Mouse (Mus musculus): Measurements from ENCODE around the gene Wfikkn2.

Gene Wfikkn2

DNA sequence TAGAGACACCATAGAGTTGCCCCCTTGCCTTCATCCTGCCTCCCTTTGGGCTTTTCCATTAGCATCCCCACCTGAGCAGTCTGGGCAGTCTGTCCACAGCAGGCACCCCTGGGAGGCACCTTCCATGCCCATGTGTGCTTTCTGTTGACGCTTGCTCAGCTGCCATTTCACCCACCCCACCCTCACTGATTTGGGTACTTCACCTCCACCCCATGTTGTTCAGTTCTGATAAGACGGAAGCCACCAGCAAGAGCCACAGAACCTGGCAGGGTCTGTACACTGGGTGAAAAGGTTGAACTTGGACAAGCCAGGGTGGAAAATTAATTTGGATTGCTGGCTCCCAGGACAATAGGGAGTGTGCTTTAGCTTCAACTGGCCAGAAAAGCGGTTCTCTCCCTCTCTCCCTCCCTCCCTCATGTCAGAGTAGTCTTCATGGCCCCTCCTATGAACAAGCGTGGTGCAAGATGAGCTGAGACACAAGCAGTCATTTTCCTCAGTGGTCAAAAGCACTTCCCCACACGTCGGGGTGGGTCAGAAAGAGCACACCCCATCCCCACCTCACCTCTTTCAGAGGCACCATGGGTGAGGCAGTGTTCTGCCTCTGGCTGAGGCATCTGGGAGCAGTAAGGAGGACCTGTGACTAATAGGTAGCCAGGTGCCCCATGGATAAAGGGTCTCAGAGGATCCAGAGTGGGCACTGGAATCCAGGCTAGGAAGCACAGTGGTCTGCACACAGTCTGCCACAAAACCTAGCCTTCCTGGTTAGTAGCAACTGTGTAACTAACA, 16.0 kb upstream of the Wfikkn2 start:
- no peak for DNase-seq

DNA sequence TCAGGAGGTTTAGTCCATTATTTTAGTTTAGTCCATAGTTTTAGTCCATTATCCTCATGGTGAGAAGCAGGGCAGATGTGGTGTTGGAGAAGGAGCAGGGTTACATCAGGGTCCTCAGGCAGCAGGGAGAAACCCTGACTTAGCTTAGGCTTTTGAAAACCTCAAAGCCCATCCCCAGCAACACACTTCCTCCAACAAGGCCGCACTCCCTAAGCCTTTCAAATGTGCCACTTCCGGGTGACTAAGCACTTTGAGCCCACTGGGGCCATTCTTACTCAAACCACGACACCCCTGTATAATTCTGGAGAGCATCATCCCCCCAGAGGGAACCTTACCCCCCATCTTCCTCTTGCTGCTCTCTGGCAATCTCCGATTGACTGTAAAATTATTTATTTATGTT, 14.0 kb upstream of the Wfikkn2 start:
- DNase-seq = no peak

DNA sequence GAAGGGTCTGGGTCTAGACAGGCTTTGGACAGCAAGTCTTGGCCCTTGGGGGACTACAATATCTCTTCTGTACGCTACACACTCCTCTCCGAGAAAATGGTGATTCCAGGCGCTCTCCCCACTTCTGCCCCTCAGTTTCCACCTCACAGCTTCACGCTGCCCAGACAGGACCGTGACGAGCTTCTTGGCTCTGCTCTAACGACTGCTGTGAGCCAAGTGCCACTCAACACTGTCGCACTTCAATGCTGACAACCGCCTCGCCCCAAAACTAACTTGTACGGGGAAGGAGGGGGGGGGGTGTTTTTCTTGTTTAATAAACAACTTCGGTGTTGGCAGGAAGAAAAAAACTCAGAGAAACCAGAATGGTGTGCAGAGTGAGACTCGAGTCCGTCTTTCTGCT, 12.2 kb upstream of the Wfikkn2 start:
- peak; percentile 26 to 52 for DNase-seq

DNA sequence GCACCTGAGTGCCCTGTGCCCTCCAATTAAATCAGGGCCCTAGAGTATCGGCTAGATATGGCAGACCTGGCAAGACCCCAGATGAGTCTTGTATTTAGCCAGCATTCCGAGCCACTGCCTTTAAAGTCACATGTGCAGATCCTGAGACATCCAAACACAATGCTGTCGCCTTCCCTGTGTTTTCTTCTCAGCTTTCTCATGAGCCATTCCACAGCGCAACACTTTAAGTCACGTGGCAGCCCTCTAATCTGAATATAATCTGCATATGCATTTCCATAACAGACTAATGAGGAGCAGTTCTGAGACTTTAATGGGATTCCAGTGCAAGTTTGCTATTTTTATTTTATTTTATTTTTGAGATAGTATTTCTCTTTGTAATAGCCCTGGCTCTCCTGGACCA, 9.9 kb upstream of the Wfikkn2 start:
- peak in 1 of 2 experiments; percentile 32 for DNase-seq

DNA sequence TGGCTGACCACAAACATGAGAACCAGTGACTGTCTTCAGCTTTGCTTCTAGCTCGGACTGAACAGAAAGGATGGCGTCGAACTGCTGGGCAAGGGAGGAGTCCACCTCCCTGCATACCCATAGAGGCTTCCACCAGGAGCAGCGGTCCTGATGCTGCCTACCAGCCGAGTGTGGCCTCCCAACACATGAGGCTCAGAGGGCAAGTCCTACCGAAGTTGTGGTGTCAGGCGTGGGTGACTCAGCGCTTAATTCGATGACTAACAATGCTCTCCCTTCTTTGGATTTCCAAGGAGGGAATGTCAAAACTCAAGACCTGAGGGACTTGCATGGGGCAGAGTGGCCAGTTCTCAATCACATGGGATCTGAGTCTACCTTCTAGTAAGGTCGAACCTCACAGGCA, 7.9 kb upstream of the Wfikkn2 start:
- no peak for DNase-seq

DNA sequence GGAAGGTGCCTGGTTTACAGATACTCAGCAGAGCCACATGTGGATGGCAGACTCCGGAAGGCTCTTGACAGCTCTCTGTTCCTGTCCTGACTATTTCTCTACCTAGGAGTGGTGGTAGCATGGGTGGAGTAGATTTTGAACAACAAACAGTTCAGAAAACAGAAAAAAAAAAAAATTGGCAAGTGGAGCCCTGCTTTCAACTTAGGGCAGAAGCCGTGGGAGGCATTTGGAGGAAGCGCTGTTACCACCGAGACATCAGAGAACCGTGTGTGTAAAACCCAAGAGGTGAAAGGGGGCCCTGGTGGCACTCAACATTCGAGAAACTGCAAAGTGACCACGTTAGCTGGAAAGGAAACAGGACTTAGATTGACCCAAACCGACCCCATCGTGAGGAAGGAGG, 7.4 kb upstream of the Wfikkn2 start:
- no peak for DNase-seq

DNA sequence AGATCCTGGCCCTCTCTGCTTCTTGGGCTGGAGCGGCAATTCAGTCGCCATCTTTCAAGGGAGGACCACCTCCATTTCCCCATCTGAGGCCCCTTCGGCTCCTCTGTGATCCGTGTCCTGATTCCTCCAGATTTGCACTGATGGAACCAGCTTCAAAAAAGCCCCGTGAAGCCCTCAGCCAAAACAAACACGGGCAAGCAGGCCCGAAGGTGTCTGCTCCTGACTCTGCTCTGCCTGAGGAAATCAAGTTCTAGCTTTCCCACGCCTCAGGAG, 920 bp upstream of the Wfikkn2 start:
- no peak for DNase-seq

DNA sequence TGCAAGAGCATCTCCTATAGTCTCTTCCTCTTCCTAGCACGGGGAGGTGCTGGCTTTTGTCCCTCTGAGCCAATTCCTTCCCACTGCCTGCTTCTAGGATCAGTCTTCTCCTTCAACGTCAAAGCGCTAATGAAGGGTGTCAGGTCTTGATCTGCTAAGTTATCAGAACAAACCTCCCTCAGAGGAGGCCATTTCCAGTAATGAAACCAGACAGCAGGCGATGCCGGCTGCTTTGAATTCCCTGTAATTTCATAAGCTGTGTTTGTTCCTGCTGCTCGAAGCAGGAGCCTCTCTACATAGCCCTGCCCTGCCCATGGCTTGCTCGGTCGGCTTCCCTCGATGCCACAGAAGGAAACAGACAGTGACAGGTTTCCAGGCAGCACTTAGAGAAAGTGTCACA, 1.4 kb downstream of the Wfikkn2 start:
- DNase-seq = peak in 1 of 2 experiments; percentile 27

DNA sequence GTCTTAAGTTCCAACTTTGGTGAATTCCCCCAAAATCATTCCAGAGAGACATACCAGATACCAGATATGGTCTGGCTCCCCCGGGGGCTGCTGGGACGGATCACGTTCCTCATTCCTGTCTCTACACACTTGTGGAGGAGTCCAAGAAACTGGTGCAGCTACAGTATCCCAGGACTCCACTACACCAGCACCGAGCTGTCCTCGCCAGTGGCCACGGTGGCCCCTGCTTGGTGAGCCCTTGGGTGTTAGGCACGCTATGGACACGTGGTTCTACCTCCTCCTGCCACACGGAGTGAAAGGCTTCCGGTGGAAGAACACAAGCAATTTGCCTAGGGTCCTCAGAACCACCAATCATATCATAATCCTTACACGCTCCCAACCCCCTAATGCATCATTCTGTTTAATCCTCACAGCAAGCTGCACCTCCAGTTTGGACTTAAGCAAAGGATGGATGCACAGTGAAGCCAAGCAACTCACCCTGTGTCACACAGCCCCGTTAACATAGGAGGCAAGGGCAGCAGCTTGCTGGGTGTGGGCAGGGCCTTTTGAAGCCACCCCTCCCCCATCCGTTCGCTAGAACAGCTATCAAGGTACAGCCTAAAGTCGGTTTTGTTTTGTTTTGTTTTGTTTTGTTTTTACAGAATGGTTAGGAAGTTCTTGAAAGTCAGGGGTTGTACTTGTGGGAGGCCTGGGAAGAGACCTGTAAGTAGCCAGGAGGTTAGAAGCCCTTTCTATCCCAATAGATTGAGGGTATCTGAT, 2.2 kb downstream of the Wfikkn2 start:
- DNase-seq = peak; percentile 55 to 57

DNA sequence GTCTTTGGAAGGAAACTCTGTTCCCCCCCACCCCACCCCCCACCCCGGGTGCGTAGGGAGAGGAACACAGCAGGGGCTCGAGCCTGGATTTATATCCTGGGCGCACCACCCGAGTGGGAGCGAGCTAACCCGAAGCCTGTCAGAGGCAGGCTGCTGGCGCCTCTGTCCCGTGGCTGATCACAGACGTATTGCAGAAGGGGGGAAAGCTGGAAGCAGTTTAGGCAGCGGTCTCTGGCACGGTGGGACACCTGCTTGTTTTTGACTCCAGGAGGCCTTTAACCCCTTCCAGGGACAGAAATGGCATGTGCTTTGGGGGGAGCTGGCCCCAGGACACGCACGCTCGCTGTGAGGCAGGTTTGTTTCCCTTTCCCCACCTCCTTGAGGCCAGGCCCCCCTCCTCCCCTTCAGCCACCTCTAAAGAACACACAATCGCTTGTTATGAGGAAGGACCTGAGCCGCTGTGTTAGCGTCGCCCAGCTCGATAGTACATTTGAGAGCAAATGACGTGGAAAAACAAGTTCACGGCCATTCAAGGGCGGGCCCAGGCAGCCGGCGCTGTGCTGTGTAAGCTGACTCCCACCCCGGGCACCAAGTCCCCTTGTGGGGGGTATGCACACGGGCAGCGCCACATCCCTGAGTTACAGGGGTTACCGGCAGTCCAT, 2.9 kb downstream of the Wfikkn2 start:
- peak; percentile 35 to 37 for DNase-seq

DNA sequence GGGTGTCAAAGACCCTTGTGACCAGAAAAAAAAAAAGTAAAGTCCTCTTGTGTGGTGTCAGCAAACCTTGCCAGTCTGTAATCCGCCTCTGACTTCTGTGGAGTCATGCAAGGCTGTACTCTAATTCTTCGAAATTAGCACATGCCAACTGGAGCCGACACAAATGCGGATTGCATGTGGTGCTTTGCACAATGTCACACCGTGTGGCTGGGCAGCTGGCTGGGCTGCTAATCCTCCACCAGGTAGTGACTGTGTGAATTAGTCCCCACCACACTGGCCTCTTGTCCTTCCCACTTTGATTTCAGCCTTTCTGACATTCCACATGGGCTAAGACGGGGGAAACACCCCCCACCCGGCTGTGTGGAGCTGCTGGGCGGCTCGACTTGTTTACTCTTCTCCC, 6.1 kb downstream of the Wfikkn2 start:
- peak; percentile 58 to 61 for DNase-seq

DNA sequence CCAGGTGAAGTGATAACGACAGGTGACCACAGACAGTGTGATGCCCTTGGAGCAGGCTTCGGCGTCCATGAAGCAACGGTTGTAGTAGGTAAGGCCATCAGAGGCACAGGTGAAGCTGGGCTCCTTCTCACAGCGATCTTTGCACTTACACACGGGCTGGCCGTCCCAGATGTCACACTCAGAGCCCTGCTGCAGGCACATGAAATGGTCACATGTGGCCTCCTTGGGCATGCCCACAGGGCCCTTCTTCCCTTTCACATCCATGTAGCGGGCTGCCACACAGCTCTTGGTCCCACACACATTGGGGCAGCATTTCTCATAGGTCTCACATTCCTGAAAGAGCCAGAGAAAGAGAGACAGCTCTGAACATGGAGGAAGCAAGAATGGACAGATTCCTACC, 7.0 kb downstream of the Wfikkn2 start:
- DNase-seq = no peak

DNA sequence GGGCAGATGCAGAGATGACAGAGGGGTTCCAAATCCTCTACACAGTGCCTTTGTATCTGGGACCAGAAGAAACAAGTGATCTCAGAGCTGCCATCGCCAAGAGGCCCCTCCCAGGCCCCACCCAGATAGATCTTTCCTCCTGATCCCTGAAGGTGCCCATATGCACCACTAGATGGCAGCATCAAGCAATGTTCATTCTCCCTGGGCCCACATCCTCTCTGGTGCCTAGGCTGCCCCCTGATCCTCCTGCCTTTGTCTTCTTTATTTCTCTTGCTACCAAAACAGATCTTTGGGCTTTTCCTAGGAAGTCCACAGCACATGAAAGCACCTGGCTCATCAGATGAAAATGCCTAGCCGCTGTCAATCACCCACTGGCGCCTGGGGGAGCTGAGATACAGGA, 9.7 kb downstream of the Wfikkn2 start:
- DNase-seq = peak; percentile 87 to 89

DNA sequence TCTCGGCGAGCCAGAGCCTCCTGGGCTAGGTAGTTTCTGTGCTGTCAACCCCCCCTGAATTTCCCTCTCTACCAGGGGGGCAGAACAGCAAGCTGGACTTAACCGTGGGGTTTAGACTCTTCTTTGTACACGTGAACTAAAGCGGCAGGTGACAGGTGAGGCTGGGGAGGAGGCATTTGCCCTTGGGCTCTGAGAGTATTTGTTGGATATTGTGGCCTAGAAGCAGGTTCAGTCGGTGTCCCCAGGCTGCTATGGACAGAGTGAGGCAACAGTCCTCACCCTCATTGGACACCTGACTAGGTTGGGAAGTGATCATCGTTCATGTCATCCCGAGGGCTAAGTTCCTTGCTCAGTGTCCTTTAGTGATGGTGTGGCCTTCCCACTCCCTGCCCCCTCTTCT, 10.9 kb downstream of the Wfikkn2 start:
- DNase-seq = no peak

DNA sequence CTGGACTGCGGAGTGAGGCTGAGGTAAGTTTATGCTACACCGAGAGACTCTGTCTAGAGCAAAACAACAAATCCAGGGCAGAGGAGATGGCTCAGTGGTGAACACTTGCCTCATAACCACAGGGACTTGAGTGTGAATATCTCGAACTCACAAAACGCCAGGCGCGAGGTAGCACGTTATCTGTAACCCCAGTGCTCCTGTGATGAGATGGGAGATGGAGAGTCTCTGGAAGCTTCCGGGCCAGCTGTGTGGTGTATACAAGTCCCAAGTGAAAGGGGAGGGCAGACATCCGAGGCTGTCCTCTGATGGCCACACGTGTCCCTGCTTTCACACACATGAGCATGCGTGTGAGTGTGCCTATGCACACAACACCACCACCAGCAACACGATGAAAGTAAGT, 11.4 kb downstream of the Wfikkn2 start:
- DNase-seq = no peak

DNA sequence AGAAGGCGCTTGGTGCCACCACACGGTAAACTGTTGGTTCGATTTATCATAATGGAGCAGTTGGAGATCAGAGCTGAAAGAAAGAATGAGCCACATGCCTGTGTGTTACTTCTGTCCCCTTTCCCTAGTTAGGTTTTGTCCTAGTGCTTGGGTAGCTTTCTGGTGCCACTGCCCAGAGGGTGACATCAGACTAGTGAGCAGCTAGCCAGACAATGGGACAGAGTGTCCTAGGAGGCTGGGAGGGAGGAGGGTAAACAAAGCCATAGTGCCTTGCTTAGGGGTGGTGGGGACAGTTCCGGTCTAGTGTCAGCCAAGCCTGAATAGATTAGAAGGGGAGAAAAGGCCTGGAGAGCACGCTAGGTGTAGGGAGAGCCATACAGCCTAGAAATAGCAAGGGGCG, 12.4 kb downstream of the Wfikkn2 start:
- DNase-seq = no peak

DNA sequence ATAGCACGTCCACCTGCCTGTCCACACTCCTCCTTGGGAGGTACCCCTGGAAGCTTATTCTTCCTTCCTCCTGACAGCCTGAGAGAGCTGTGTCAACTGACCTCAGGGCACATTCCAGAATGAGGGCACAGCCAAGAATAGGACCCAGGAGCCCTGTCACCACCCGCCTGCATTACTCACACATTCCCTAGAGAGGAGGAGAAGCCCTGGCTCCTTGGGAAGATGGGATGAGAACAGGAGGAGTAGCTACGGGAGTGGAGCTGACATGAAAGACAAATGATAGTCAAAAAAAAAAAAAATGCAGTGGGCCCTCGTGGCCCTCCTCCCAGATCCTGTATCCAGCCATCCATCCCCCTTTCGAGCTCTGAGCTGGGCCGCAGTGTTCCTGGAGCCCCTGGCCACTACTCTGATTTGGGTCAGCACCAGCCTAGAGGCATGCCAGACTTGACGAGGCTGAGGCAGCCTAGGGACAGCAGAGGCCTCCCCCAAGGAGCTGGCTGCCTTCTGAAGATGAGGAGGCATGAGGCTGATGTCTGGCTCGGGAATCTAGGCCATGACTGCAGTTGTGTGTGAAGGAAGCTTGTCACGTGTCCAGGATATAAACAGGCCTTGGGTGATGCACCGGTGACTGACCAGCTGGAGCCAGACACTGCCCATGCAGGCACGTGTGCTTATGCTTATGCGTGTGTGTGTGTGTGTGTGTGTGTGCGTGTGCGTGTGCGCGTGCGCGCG, 13.8 kb downstream of the Wfikkn2 start:
- DNase-seq = peak; percentile 34 to 51

DNA sequence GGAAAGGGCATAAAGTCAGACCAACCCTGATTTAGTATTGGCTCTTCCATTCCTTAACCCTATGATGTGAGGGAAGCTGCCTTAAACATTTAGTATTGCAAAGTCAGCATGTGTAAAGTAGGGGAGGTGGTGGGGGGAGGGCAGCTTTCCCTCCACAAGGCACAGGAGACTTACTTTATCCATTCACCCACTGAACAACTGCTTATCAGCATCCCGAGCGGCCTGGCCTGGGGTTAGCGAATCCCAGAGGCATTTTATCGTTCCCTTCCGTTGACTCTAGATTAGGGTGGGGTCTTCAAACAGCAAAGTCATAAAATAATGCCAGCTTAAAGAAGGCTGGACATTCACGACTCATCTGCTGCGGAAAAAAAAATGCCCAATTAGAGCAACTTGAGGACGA, 15.6 kb downstream of the Wfikkn2 start:
- no peak for DNase-seq

DNA sequence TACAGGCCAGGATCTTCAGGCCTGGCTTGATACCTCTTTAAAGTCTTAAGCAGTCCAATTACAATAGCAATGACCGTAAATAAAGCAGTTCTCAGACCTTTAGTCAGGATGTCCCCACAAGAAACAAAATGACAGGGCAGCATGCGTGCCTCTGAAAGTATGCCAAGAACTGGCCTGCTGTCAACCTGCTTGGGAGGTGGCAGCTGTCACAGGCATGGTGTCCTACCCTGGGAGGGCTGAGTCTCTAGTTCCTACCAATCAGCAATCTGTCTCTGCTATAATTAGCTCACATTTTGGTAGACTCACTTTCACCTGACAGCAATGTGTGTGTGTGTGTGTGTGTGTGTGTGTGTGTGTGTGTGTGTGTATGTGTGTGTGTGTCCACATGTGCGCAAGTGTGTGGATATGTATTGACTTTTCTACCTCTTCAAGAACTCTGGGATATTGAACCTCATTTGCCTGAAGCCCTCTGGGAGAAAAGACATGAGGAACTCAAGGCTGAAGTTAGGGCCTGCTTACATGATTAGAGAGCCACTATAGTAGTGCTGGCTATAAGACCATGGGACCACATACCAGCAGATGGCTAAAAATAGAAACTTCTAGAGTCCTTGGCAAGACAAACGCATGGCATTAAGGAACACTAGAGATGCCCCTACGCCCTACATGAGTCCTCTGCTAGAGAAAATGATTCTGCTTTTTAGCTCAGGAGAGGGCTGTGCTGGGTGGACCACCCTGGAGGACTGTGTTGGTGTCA, 16.4 kb downstream of the Wfikkn2 start:
- peak; percentile 82 to 88 for DNase-seq

DNA sequence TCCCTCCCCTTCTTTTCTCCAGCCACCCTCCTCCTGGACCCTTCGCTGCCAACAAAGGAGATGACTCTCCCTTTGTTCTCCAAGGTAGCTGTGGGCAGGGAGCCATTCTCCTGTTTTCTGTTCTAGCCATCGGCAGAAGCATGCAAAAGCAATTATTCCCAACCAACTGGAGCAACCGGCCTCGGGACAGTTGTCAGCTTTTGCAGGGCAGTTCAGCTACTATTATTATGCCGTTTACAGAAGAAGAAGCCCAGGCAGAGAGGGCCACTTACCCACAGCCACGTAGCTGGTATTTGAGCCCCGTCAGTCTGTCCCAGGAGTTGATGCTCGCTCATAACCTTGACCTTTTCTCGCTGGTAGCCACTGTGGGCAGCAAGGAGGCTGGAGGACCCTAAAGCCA, 17.4 kb downstream of the Wfikkn2 start:
- DNase-seq = peak; percentile 61 to 64

DNA sequence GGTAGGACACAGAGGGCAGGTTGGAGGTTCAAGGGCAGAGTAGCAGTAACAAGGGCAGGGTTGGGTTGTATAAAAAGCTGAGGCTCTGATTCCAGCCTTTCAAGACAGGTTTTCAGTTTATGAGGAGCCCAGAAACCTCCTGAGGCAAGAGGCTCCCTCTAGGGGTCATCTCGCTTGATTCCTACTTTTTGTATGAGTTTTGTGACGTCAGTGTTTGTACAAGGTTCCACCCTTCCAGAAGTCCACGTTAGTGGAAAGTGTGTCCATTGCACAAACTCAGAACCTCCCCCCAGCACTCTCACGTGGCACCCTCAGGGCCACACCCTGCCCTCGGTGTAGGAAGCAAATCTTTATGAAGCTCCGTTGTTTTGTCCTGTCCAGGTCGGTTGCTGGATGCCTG, 19.8 kb downstream of the Wfikkn2 start:
- peak; percentile 68 to 71 for DNase-seq

DNA sequence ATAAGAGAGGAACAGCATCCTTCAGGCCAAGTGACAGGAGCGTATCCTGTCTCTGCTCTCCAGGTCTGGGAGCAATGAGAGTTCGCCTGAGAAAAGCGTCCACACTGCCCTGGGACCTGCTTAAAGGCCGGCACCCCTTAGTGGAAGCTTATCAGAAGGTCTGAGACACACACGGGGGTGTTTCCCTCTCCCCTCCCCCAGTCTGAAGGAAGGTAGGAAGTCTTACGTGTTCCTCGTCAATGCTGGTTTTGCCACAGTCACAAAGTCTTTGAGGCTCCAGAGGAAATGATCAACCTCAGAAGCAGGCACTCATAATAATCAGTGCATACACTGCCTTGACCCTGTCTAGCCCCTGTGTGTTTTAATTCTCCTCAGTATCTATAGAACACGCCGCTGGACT, 22.3 kb downstream of the Wfikkn2 start:
- no peak for DNase-seq

DNA sequence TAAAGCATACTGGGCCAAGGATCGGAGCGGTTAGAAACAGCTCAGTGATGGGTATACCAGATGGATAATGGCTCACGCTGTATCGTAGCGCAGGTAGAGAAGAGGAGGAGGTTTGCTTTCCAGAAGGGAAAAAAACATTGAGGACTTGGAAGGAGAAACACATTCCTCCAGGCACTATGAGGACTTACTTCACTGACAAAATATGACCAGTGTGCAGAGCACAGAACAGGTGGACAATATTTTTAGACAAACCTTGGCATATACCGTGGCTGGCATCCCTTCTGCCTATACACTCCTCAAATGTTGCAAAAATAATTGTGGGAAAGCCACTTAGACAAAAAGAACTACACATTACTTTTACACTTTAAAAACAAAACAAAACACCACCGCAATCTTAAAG, 24.5 kb downstream of the Wfikkn2 start:
- DNase-seq = no peak

Measured in cerebellum, postnatal 10 days (tissue).